Mouse (Mus musculus) left cerebral cortex, postnatal 25 days (tissue): ENCODE measurements at regions not wholly inside any gene's neighbourhood (a gene's known extent, or its start where the extent isn't known, plus 50 kb on each side); places are given as distances from the start of the nearest gene placed in this dataset.

Experiments used
- DNase-seq, 2 experiments: peaks; one replicate each; pipeline ENCODE4 v3.0.0; 2022; ENCODE audit warnings: low spot score in 2 of 2, mixed read lengths in 1 of 2
- intact Hi-C: fragments of 180-260 bp; cut with DNase I; formaldehyde crosslinking; loops from one replicate; pipeline ENCODE4 v1.15.1; 2025

GRCm38 (mm10) chr15:68866471-68866870, 2365.8 kb upstream of the Lrrc6 start:
- intact Hi-C loops = no loop called here
- no peak for DNase-seq

DNA sequence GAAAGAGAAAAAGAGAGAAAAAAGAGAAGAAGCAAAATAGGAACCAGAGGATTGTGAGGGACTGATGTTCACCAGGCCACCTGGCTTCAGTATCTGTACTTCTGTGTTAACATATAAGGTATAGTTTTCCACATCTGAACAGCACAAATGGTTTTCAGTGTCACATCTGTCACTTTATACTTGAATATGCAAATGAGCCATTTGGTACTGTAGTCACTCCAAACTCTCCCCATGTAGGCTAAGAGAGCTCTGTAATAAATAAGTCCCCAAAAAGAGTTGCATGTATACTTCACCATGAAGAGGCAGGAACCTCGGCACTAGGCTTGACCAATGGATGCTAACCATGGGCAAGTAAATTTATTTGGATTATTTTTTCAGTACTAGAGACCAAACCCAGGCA, 2363.5 kb upstream of the Lrrc6 start:
- intact Hi-C loops = no loop called here
- peak in 1 of 2 experiments; percentile 8 for DNase-seq
